Mouse (Mus musculus) thymus, adult 2 months (tissue): ENCODE measurements around the gene Gal3st4.

Experiments used
- CTCF ChIP-seq: fragments of 200-500 bp; IDR thresholded peaks from 2 replicates; pipeline ENCODE4 v1.5.1; 2012; ENCODE audit warnings: mild to moderate bottlenecking, control low read depth, low read length, moderate library complexity, borderline replicate concordance; ENCODE audit not compliant: control insufficient read depth, poor library complexity, insufficient read depth; ENCODE audit errors: extremely low read depth
- POLR2A ChIP-seq: fragments of 200-500 bp; IDR thresholded peaks from 2 replicates; pipeline ENCODE4 v1.6.1; 2012; ENCODE audit warnings: mild to moderate bottlenecking, low read length, control low read depth, moderate library complexity; ENCODE audit not compliant: control insufficient read depth, poor library complexity, insufficient read depth; ENCODE audit errors: extremely low read depth

GRCm38 (mm10) chr5:138253061-138253460, 19.6 kb downstream of the Gal3st4 start:
- TF ChIP-seq CTCF: no peak
- no peak for TF ChIP-seq POLR2A
